Mouse (Mus musculus): ENCODE data around the gene B230217C12Rik.

Gene B230217C12Rik

GRCm38 (mm10) chr11:97840539-97840954 lies at the start of gene B230217C12Rik:
Gene B230217C12Rik (plus strand): TSS chr11:97840780.
- DNase-seq, result no peak

GRCm38 (mm10) chr11:97793165-97793564 lies 47.4 kb upstream of the B230217C12Rik start:
- no peak for DNase-seq

- DNase-seq, result no peak
These were observed 43.7 kb upstream of the B230217C12Rik start for GRCm38 (mm10) chr11:97796910-97797309.

GRCm38 (mm10) chr11:97797369-97798082 lies 43.1 kb upstream of the B230217C12Rik start:
- DNase-seq, result no peak

GRCm38 (mm10) chr11:97798083-97798435 lies 42.5 kb upstream of the B230217C12Rik start:
- DNase-seq, result no peak

- peak; percentile 85 for DNase-seq
These were observed 41.8 kb upstream of the B230217C12Rik start, which contains the start of gene Lasp1 for GRCm38 (mm10) chr11:97798782-97799145. Gene Lasp1 (plus strand): TSS chr11:97799000.

GRCm38 (mm10) chr11:97799146-97799993 lies 41.2 kb upstream of the B230217C12Rik start:
- peak; percentile 87 for DNase-seq

- DNase-seq, result peak; percentile 83
These were observed 40.4 kb upstream of the B230217C12Rik start for GRCm38 (mm10) chr11:97799994-97800690.

GRCm38 (mm10) chr11:97800691-97801408 lies 39.7 kb upstream of the B230217C12Rik start:
- DNase-seq, result peak; percentile 89

GRCm38 (mm10) chr11:97801409-97802193 lies 39.0 kb upstream of the B230217C12Rik start:
- peak; percentile 82 for DNase-seq

GRCm38 (mm10) chr11:97802194-97802470 lies 38.4 kb upstream of the B230217C12Rik start:
- no peak for DNase-seq

GRCm38 (mm10) chr11:97802495-97802894 lies 38.1 kb upstream of the B230217C12Rik start:
- DNase-seq, result peak; percentile 3

- DNase-seq, result no peak
These were observed 36.7 kb upstream of the B230217C12Rik start for GRCm38 (mm10) chr11:97803847-97804246.

GRCm38 (mm10) chr11:97804841-97805661 lies 35.5 kb upstream of the B230217C12Rik start:
- no peak for DNase-seq

- DNase-seq, result peak; percentile 51
These were observed 34.6 kb upstream of the B230217C12Rik start for GRCm38 (mm10) chr11:97805662-97806612.

- DNase-seq, result no peak
These were observed 34.0 kb upstream of the B230217C12Rik start for GRCm38 (mm10) chr11:97806613-97806964.

- DNase-seq, result no peak
These were observed 33.0 kb upstream of the B230217C12Rik start for GRCm38 (mm10) chr11:97807626-97808025.

- DNase-seq, result no peak
These were observed 32.5 kb upstream of the B230217C12Rik start for GRCm38 (mm10) chr11:97808093-97808492.

GRCm38 (mm10) chr11:97808621-97809234 lies 31.9 kb upstream of the B230217C12Rik start:
- DNase-seq, result no peak

All from kidney, adult 11 months (tissue).